Mouse (Mus musculus) lung, postnatal 0 days (tissue): ENCODE data around the gene Nmrk1. TPM values are rescaled to one million over a fixed set of nuclear protein-coding genes. Genes with fewer than 3 reads are reported as not detected.

Experiments used
- ATAC-seq: fragments of 200-750 bp; cut with Nextera tagmentation; 2 replicates; pipeline ENCODE4 v1.8.0; 2017; ENCODE audit warnings: moderate library complexity
- DNase-seq: peaks from one replicate; pipeline ENCODE4 v3.0.0-alpha.2; 2016; ENCODE audit warnings: low spot score
- H3K27ac ChIP-seq: fragments of 300-500 bp; sonication (generic); 2 replicates; pipeline ENCODE4 v1.5.1; 2014; ENCODE audit warnings: antibody characterized with exemption, mild to moderate bottlenecking, low read length, mixed read lengths
- H3K27me3 ChIP-seq: fragments of 300-500 bp; sonication (generic); replicated peaks from 2 replicates; pipeline ENCODE4 v1.6.1; 2014; ENCODE audit warnings: low read length, mixed read lengths; ENCODE audit not compliant: insufficient read depth
- H3K36me3 ChIP-seq: fragments of 300-500 bp; sonication (generic); 2 replicates; pipeline ENCODE4 v1.6.1; 2014; ENCODE audit warnings: low read length, mixed read lengths; ENCODE audit not compliant: insufficient read depth
- H3K4me1 ChIP-seq: fragments of 300-500 bp; sonication (generic); 2 replicates; pipeline ENCODE4 v1.6.1; 2014; ENCODE audit warnings: antibody characterized with exemption, low read depth, low read length, mixed read lengths; ENCODE audit not compliant: insufficient read depth
- H3K4me2 ChIP-seq: fragments of 300-500 bp; sonication (generic); replicated peaks from 2 replicates; pipeline ENCODE4 v1.6.1; 2014; ENCODE audit warnings: low read depth, mild to moderate bottlenecking, low read length, moderate library complexity, mixed read lengths
- H3K4me3 ChIP-seq: fragments of 300-500 bp; sonication (generic); 2 replicates; pipeline ENCODE4 v1.5.1; 2014; ENCODE audit warnings: low read depth, low read length
- H3K9ac ChIP-seq: fragments of 300-500 bp; sonication (generic); replicated peaks from 2 replicates; pipeline ENCODE4 v1.6.1; 2014; ENCODE audit warnings: low read depth, mild to moderate bottlenecking
- H3K9me3 ChIP-seq: fragments of 300-500 bp; sonication (generic); 2 replicates; pipeline ENCODE4 v1.6.1; 2016; ENCODE audit warnings: low read length, mixed read lengths
- CTCF ChIP-seq: IDR thresholded peaks from 2 replicates; pipeline ENCODE4 v1.5.1; 2016; ENCODE audit warnings: antibody characterized with exemption, mild to moderate bottlenecking
- EP300 ChIP-seq: IDR thresholded peaks from 2 replicates; pipeline ENCODE4 v1.6.1; 2016; ENCODE audit warnings: antibody characterized with exemption, mild to moderate bottlenecking, control low read depth
- WGBS: fragments of 180-500 bp; shearing (Covaris S2); extraction: QIAGEN DNeasy Blood & Tissue Kit; methylation state at CpG from one replicate; pipeline ENCODE4 v1.1.7; 2014; 5-methylcytosine and 5-hydroxymethylcytosine counted together
- polyA plus RNA-seq: library from polyadenylated mRNA; unstranded; fragments of >200 nt; fragmentation: Nextera tagmentation; extraction: Ambion mirVana; gene quantifications from 2 replicates; pipeline ENCODE4 v1.2.1, GENCODE M21; 2015

Nmrk1 gene
- polyA plus RNA-seq, 1 experiment from 2014 or later: 5.0 TPM

GRCm38 (mm10) chr19:18671056-18671741 is 39.4 kb downstream of the Nmrk1 start:
- Histone ChIP-seq H3K27ac (peak overlapping the region; percentile 88), H3K4me1 (peaks cover 12% of the 10 kb centered on the region; the same call in 1 of the 2 replicates), H3K27me3 (no peaks in the 10 kb centered on the region), H3K9me3 (no peaks in the 10 kb centered on the region), H3K36me3 (no peaks in the 10 kb centered on the region), H3K4me3 (peak overlapping the region; percentile 71), H3K4me2 (peak overlapping the region; percentile 75), H3K9ac (peak overlapping the region; percentile 62)
- peak; percentile 61 for DNase-seq
- peak; percentile 63 for ATAC-seq
- TF ChIP-seq EP300: no peak
- TF ChIP-seq CTCF: no peak
- WGBS: under 1% methylated on average over 47 of the region's 64 CpGs

- WGBS: 42% methylated on average over 3 of the region's 3 CpGs
- Histone ChIP-seq H3K4me1 (peaks cover 12% of the 10 kb centered on the region; the same call in 1 of the 2 replicates), H3K9ac (no peak overlapping the region), H3K4me2 (peak overlapping the region; percentile 75; the same call in 1 of the 2 replicates), H3K36me3 (no peaks in the 10 kb centered on the region), H3K9me3 (no peaks in the 10 kb centered on the region), H3K27ac (no peak overlapping the region), H3K27me3 (no peaks in the 10 kb centered on the region), H3K4me3 (0 out of 2 replicates have a peak overlapping the region, but pooled peaks have one; percentile 71)
- DNase-seq (no peak), ATAC-seq (no peak)
- TF ChIP-seq EP300 (no peak), CTCF (no peak)
Measured at GRCm38 (mm10) chr19:18672498-18672897, 40.7 kb downstream of the Nmrk1 start.

- Histone ChIP-seq H3K9me3 (no peaks in the 10 kb centered on the region), H3K4me2 (peak overlapping the region; percentile 75), H3K9ac (no peak overlapping the region), H3K4me3 (no peak overlapping the region), H3K27me3 (no peaks in the 10 kb centered on the region), H3K27ac (no peak overlapping the region), H3K4me1 (peaks cover 12% of the 10 kb centered on the region; the same call in 1 of the 2 replicates), H3K36me3 (no peaks in the 10 kb centered on the region)
- DNase-seq: no peak
- TF ChIP-seq CTCF (no peak), EP300 (no peak)
- no peak for ATAC-seq
- WGBS: 35% methylated on average over 4 of the region's 4 CpGs
Measured at GRCm38 (mm10) chr19:18673116-18673515, 41.4 kb downstream of the Nmrk1 start.

GRCm38 (mm10) chr19:18682142-18682541 is 50.4 kb downstream of the Nmrk1 start:
- Histone ChIP-seq H3K4me3 (no peak overlapping the region), H3K36me3 (no peaks in the 10 kb centered on the region), H3K9me3 (no peaks in the 10 kb centered on the region), H3K27me3 (no peaks in the 10 kb centered on the region), H3K9ac (no peak overlapping the region), H3K27ac (no peak overlapping the region), H3K4me2 (no peak overlapping the region), H3K4me1 (no peaks in the 10 kb centered on the region)
- TF ChIP-seq CTCF: peak; percentile 11; the same call in 1 of the 2 replicates
- TF ChIP-seq EP300: no peak
- no peak for DNase-seq
- ATAC-seq: no peak
- WGBS: 64% methylated on average over 4 of the region's 4 CpGs

- H3K4me2 ChIP-seq: no peak overlapping the region
- peak; percentile 66 for DNase-seq
- peak; percentile 62 for ATAC-seq
Measured at GRCm38 (mm10) chr19:18687556-18687955, 55.8 kb downstream of the Nmrk1 start.

GRCm38 (mm10) chr19:18692176-18692575 is 60.4 kb downstream of the Nmrk1 start:
- Histone ChIP-seq H3K9me3 (no peaks in the 10 kb centered on the region), H3K36me3 (no peaks in the 10 kb centered on the region), H3K4me2 (no peak overlapping the region), H3K4me1 (no peaks in the 10 kb centered on the region), H3K27me3 (no peaks in the 10 kb centered on the region), H3K9ac (no peak overlapping the region), H3K27ac (no peak overlapping the region), H3K4me3 (no peak overlapping the region)
- 55% methylated on average over 3 of the region's 3 CpGs for WGBS
- DNase-seq (no peak), ATAC-seq (no peak)
- TF ChIP-seq CTCF (no peak), EP300 (no peak)

More at GRCm38 (mm10) chr19:18687556-18687955, 55.8 kb downstream of the Nmrk1 start:
- no peaks in the 10 kb centered on the region for H3K4me1 ChIP-seq
- no peaks in the 10 kb centered on the region for H3K9me3 ChIP-seq
- H3K4me3 ChIP-seq: no peak overlapping the region
- H3K9ac ChIP-seq: no peak overlapping the region
- H3K27ac ChIP-seq: no peak overlapping the region
- no peaks in the 10 kb centered on the region for H3K27me3 ChIP-seq
- TF ChIP-seq CTCF (peak; percentile 91), EP300 (no peak)
- no peaks in the 10 kb centered on the region for H3K36me3 ChIP-seq
- 73% methylated on average over 3 of the region's 3 CpGs for WGBS
